Mouse (Mus musculus) layer of hippocampus, postnatal 36 days (tissue): ENCODE measurements around the gene Hps4. TPM values are rescaled to one million over a fixed set of nuclear protein-coding genes. Genes with fewer than 3 reads are reported as not detected.
"Not testable (repeated sequence)": the region's sequence is repeated elsewhere in the genome, so short reads cannot be mapped to it uniquely, and the experiment has no call there.

ENCODE experiments used
- DNase-seq, 2 experiments: peaks; one replicate each; pipeline ENCODE4 v3.0.0; 2022
- total RNA-seq, 2 experiments: library from RNA; stranded (reverse); gene quantifications; 2 replicates each; pipeline ENCODE4 v1.2.3; 2021

Hps4 gene
- total RNA-seq = 10 to 100 TPM; 37.4 to 38.7 TPM

- DNase-seq = peak; percentile 88 to 91
Observed at GRCm38 (mm10) chr5:112342463-112343204, at the start of gene Hps4, which contains the start of gene Srrd. Gene Hps4, plus strand, starts transcription at chr5:112343083. Gene Srrd, minus strand, starts transcription at chr5:112343040.

DNA sequence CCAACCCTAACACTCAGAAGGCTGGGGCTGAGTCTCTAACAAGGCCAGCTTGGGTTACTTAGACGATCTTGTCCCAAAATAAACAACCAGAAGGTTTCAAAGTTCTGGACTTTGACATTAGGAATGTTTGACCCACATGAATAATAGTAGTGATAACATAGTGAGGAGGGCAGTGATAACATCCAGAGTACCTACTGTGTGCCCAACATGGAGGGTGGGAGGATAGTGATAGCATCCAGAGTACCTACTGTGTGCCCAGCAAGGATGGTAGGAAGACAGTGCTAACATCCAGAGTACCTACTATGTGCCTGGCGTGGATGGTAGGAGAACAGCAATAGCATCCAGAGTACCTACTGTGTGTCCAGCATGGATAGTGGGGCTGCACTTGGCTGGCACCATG, 49.1 kb upstream of the Hps4 start:
- DNase-seq = no peak

DNA sequence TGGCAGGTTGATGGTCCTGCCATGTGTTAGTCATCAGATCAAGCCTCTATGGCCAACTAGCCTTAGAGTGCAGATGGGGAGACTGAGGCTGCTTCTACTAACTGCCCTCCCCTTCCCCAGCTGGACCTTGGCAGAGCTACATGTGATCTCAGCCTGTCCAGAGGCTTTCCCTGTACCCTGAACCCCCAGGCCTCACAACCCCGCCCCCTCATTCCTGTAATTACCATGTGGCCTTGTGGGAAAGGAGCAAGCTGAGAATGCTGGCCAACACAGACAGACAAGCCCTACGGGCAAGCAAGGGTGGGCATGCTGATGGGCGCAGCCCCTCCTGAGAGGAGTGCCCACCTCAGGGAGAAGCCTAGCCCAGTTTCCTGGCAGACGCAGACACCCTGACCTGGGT, 48.2 kb upstream of the Hps4 start:
- no peak for DNase-seq

GRCm38 (mm10) chr5:112295162-112295561, 47.7 kb upstream of the Hps4 start:
- no peak for DNase-seq

DNA sequence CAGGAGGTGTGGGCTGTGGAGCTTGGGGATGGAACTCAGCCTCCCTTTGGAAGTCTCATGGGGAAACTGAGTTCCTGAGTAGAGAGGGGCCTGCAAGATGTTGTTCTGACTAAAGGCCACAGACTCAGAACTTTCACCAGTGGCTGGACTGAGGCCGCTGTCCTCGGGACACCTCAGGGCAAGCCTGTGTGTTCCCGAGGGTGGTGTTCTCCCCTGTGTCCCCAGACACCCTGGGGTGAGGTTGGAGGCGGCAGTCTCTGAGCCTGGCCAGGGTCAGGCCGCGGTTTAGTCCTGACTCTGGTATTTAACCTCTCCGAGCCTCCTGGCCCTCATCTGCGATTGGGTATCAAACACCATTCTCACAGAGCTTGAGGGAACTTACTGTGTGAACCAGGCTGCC, 47.3 kb upstream of the Hps4 start:
- no peak for DNase-seq

DNA sequence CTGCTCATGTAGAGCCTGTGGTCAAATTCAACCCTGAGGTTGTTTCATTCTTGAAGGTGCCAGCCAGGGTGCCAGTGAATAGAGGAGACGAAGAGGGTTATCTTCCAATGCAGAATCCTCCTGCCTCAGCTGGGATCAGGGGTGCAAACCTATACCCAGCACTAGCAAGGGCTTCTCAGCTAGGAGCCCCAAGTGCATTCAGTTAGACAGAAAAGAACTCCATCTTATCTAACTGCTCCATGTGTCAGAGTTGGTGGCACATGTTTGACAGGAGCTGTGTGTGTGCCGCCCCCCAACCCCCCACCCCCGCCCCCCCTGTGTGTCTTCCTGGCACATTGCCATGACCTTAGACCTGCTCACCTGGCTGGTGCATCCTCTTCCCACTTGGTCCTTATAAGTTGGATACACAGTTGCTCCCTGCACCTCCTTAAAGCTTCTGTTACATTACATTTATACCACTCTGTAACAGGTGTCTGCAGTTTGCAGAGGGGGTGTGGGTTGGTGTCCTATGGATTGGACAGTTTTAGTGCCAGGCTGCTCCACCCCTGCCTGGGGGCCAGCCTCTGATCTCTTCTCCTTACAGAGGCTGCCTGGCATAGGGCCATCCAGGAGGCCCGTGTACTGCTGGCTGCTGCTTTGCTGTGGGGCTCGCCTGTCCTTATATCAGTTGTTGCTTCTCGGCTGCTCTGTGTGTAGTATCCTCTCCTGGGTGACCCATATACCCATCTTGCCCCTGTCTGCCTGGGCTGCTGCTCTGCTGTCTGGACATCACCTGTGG, 46.3 kb upstream of the Hps4 start:
- no peak for DNase-seq

GRCm38 (mm10) chr5:112297257-112297656, 45.6 kb upstream of the Hps4 start:
- no peak for DNase-seq

- DNase-seq = no peak
Observed at GRCm38 (mm10) chr5:112298226-112298988, 44.5 kb upstream of the Hps4 start.

- DNase-seq = no peak
Observed at GRCm38 (mm10) chr5:112299399-112299798, 43.5 kb upstream of the Hps4 start.

DNA sequence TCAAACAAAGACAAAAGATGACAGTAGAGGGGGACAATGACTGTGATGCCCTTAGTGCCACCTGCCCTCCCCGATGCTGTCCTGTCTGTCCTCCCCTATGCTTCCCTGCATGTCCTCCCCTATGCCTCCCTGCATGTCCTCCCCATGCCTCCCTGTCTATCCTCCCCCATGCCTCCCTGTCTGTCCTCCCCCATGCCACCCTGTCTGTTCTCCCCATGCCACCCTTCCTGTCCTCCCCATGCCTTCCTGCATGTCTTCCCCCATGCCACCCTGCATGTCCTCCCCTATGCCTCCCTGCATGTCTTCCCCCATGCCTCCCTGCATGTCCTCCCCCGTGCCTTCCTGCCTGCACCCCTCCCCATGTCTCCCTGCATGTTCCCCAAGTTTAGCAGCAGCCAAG, 42.8 kb upstream of the Hps4 start:
- DNase-seq = no peak

DNA sequence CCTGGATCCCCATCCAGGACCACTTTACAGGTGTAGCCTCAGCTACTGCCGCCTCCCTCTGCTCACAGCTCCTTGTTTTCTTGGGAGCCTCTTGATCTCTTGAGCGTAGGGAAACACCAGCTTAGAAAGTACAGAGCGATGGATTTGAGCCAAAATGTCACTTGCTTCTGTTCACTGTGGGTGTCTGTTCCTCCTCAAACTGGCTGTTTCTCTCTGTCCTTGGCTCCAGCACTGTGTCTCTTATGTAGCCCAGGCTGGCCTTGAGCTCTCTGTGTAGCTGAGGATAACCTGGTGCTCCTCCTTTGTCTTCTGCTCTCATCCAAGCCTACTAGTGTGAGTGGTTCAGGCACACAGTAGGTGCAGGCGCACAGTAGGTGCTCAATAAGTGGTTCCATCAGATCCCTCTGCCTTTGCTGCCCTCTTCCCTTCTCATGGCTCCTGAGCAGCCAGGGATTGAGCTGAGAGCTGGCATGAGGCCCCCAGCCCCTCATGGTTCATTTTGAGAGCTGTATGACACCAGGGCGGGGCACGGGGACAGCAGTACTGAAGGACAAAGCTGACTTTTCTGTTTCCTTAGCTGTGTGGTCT, 42.1 kb upstream of the Hps4 start:
- DNase-seq = no peak

DNA sequence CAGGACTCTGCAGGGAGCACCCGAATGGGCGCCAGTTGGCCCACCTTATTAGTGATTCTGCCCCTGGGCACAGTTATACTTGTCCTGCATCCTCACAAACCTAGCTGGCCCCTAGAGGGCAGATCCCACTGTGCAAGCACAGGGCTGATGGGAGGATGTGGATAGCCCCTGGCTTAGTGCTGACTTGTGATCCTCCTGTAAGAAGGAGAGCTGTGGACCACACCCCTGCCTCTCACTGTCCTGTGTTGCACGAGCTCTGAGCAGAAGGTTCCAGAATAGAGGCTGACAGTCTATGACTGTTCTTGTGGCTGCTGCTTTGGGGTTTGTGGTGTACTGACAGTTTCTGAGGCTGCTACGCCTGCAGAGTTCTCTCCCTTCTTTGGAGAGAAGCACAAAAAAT, 41.2 kb upstream of the Hps4 start:
- no peak for DNase-seq

- no peak for DNase-seq
Observed at GRCm38 (mm10) chr5:112302310-112302709, 40.6 kb upstream of the Hps4 start.

GRCm38 (mm10) chr5:112305842-112306241, 37.0 kb upstream of the Hps4 start:
- DNase-seq = no peak

GRCm38 (mm10) chr5:112313222-112313885, 29.5 kb upstream of the Hps4 start:
- DNase-seq = no peak

DNA sequence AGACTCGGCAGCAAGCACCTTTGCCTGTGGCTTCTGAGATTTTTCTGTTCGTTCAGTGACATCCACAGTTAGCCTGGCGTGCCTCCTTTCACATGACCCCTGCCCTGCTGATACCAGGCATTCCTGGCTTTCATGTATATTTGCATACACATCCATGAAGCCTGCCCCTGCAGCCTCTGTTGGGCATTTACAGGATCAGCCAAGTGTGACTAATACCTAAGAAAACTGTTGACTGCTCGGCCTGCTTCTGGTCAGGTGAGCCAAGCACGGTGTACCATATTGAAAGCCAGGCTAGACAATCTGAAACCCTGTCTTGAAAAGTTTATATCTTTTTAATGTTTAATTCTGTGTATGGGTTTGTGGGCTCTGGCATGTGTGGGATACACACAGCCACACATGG, 26.4 kb upstream of the Hps4 start:
- no peak for DNase-seq

DNA sequence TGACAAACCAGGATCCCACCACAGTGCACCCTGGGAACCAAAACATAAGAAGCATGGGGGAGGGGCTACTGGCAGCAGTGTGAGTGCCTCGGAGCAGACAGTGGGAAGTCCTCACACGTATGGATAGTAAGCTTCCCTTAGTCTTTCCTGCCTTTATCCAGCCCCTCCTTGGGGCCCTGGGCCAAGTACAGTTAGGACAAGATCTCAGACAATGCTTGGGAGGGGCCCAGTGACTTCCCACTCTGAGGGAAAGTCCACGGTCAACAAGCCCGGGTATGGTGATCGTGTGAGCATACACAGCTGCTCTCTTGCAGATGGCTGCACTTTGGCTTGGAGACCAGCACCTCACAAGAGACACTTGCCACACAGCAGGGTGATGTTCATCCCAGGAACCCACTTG, 25.6 kb upstream of the Hps4 start:
- DNase-seq = no peak

DNA sequence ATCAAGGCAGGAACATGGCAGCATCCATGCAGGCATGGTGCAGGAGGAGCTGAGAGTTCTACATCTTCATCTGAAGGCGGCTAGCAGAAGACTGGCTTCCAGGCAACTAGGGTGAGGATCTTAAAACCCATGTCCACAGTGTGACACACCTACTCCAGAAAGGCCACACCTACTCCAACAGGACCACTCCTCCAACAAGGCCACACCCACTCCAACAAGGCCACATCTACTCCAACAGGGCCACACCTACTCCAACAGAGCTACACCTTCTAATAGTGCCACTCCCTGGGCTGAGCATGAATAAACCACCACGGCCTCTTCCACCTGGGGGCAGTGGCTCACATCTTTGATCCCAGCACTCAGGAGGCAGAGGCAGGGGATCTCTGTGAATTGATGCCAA, 23.5 kb upstream of the Hps4 start:
- not testable (repeated sequence) for DNase-seq

DNA sequence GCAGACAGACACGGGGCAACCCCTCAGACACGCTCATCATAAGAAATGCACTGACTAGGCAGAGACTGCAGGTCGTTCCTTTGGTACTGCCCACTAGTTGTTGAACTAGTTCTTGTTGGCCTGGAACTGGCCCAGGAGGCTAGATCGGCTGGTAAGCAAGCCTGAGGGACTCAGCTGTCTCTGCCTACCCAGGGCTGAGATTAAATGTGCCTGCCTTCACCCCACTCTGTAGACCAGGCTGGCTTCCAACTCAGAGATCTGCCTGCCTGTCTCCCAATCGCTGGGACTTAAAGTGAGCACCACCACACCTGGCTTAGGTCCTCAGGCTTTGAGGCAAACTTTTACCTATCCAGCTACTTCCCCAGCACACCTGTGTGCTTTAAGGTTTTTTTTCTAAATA, 22.5 kb upstream of the Hps4 start:
- DNase-seq = no peak

DNA sequence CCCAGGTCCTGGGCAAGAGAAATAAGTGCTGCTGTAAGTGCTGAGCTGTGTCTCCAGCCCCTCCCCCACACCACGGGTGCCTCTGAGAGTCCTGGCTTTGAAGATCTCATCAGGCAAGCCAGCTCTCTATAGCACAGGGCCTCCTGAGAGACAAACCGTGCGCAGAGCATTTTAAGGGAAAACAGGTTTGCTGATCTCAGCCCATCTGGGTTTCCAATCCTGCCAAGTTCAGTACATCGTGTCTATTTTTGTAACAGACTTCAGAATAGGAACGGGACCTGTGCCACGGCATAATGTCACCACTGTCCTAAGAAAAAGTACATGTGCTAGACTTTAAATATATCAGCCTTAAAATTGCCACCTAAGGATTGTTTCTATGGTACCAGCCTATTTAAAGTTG, 21.9 kb upstream of the Hps4 start:
- peak; percentile 71 to 74 for DNase-seq

DNA sequence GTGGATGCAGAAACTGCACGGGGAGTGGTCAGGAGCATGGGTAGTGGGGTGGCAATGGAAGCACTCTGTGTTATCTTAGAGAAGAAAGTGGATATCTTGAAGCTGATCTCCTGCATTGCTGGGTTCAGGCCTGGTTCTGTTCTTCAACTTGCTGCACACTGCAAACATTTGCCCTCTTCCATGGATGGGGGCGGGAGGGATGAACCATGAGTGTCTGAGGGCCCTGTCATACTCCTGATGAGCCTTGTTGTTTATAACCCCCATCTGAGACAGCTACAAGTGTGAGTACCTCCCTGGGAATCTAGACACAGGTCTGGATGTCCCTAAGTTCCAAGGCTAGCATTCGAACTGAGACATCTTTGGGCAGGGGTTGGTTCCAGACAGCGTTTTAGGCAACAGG, 21.5 kb upstream of the Hps4 start:
- no peak for DNase-seq

DNA sequence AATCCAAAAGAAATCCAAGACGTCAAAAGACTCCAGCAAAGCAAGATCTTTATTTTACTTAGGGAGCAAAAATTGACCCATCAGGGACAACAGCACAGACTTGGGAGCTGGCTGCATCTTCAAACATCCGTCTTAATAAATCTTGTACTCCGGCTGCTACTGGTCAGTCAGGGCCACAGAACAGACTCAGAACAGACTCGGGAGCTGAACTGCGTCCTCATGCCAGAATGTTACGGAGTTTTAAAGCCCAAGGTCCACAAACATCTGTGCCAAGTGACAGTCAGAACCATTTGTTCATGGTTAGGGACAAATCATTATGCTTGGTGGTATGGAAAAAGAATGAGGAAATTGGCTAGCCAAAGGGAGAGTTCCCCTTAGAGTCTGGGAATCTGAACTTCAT, 19.6 kb upstream of the Hps4 start:
- no peak for DNase-seq
